Mouse (Mus musculus): Measurements from ENCODE around the gene Prdx3.

- TF ChIP-seq EP300 (IDR thresholded peaks at IDR 0.05; ENCODE audit: low read depth), result no peak
- peak; percentile 94 for TF ChIP-seq CTCF (IDR thresholded peaks at IDR 0.05; ENCODE audit: low read depth)
Measured at GRCm38 (mm10) chr19:60837747-60838146, 36.6 kb downstream of the Prdx3 start.
